Mouse (Mus musculus) limb, embryonic 11.5 days (tissue): ENCODE data around the gene Retnla. TPM values are rescaled to one million over a fixed set of nuclear protein-coding genes. Genes with fewer than 3 reads are reported as not detected.

Source experiments
- ATAC-seq: fragments of 200-750 bp; cut with Nextera tagmentation; 2 replicates; pipeline ENCODE4 v1.8.0; 2017; ENCODE audit warnings: low read depth; ENCODE audit not compliant: insufficient number of reproducible peaks, low FRiP score, low TSS enrichment
- DNase-seq: peaks from one replicate; pipeline ENCODE4 v3.0.0-alpha.2; 2015; ENCODE audit warnings: low spot score
- H3K27ac ChIP-seq: fragments of 300-500 bp; sonication (generic); replicated peaks from 2 replicates; pipeline ENCODE4 v1.5.1; 2014; ENCODE audit warnings: low read depth, mild to moderate bottlenecking, low read length
- H3K27me3 ChIP-seq: fragments of 300-500 bp; sonication (generic); 2 replicates; pipeline ENCODE4 v1.6.1; 2014; ENCODE audit warnings: mild to moderate bottlenecking, low read length, mixed read lengths; ENCODE audit not compliant: control insufficient read depth, insufficient read depth
- H3K36me3 ChIP-seq: fragments of 300-500 bp; sonication (generic); 2 replicates; pipeline ENCODE4 v1.6.1; 2014; ENCODE audit warnings: mild to moderate bottlenecking, low read length, moderate library complexity, mixed read lengths; ENCODE audit not compliant: control insufficient read depth, insufficient read depth
- H3K4me1 ChIP-seq: fragments of 300-500 bp; sonication (generic); 2 replicates; pipeline ENCODE4 v1.6.1; 2014; ENCODE audit warnings: low read length, mixed read lengths; ENCODE audit not compliant: control insufficient read depth, insufficient read depth
- H3K4me2 ChIP-seq: fragments of 300-500 bp; sonication (generic); 2 replicates; pipeline ENCODE4 v1.6.1; 2014; ENCODE audit warnings: low read depth, mild to moderate bottlenecking, moderate library complexity; ENCODE audit not compliant: severe bottlenecking
- H3K4me3 ChIP-seq: fragments of 300-500 bp; sonication (generic); 2 replicates; pipeline ENCODE4 v1.5.1; 2014; ENCODE audit warnings: low read depth, low read length
- H3K9ac ChIP-seq: fragments of 300-500 bp; sonication (generic); 2 replicates; pipeline ENCODE4 v1.6.1; 2014; ENCODE audit warnings: mild to moderate bottlenecking, low read length
- H3K9me3 ChIP-seq: fragments of 300-500 bp; sonication (generic); 2 replicates; pipeline ENCODE4 v1.6.1; 2016; ENCODE audit warnings: low read length; ENCODE audit not compliant: control insufficient read depth
- WGBS: fragments of 180-500 bp; shearing (Covaris S2); extraction: QIAGEN DNeasy Blood & Tissue Kit; methylation state at CpG from one replicate; pipeline ENCODE4 v1.1.7; 2014; 5-methylcytosine and 5-hydroxymethylcytosine counted together
- polyA plus RNA-seq: library from polyadenylated mRNA; unstranded; fragments of >200 nt; fragmentation: Nextera tagmentation; extraction: Ambion mirVana; gene quantifications from 2 replicates; pipeline ENCODE4 v1.2.1, GENCODE M21; 2014

Retnla gene
- polyA plus RNA-seq, 1 experiment from 2014 or later, result not detected

DNA sequence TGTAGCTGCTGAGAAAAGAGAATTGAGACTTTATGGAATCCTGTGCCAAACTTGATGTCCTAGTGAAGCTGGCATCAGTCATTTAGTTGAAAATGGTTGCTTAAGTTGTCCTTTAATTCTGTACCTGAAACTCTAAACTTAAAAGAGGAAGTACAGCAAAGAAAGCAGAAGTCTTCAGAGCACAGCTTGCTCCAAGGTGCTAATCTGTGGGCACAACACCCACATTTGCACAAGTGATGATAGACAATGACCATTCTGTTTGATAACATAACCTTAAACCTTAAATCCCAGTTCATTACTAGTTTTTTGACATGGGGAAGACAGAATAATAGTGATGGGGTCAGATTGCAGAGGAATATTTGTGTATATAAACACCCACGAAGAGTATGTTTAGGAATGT lies 26.3 kb downstream of the Retnla start:
- Histone ChIP-seq H3K4me2 (no peak overlapping the region), H3K9ac (no peak overlapping the region), H3K4me3 (no peak overlapping the region), H3K36me3 (no peaks in the 10 kb centered on the region), H3K4me1 (no peaks in the 10 kb centered on the region), H3K27me3 (no peaks in the 10 kb centered on the region), H3K27ac (no peak overlapping the region), H3K9me3 (no peaks in the 10 kb centered on the region)
- ATAC-seq (no peak), DNase-seq (no peak)
- WGBS, result 81% methylated on average over 1 of the region's 1 CpGs

DNA sequence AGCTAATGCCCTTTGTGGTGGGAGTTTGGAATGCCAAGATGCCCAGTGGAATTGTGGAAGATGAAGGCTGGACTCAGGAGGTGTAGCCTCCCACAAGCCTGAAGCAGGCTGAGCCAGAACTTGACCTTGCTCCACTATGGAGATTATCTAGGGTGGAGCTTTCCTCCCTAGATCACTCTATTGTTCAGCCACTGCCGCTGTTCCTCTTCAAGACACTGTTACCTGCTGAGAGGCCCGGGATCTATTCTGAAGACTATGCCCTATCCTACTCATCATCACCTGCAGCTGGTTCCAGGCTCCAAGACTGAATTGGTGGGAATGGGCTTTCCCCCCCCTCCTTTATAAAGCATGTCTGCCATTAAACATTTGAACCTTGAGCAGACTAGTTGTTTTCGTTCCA lies 27.3 kb downstream of the Retnla start:
- no peak overlapping the region for H3K9ac ChIP-seq
- H3K27me3 ChIP-seq, result no peaks in the 10 kb centered on the region
- H3K4me3 ChIP-seq, result no peak overlapping the region
- 71% methylated on average over 3 of the region's 3 CpGs for WGBS
- no peak overlapping the region for H3K4me2 ChIP-seq
- H3K4me1 ChIP-seq, result no peaks in the 10 kb centered on the region
- H3K36me3 ChIP-seq, result no peaks in the 10 kb centered on the region
- no peaks in the 10 kb centered on the region for H3K9me3 ChIP-seq
- no peak overlapping the region for H3K27ac ChIP-seq
- DNase-seq, result no peak
- ATAC-seq, result no peak

DNA sequence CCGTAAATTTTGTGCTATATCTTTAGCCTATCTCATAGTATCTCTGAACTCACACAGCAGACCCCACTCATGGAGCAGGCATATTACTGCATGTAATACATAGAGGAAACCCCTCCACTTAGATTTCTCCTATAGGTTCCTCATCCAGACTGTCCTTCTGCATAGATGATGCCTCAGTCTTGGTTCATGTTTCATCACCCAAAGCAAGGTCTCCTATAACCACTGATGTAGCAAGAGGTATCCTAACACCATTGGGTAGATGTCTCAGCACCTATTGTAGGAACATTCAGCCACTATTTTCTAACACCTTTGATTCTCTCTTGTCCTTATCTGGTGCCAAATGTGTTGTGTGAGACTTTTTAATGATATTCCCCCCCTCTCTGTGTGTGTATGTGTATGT lies 29.4 kb downstream of the Retnla start:
- no peak overlapping the region for H3K4me2 ChIP-seq
- no peaks in the 10 kb centered on the region for H3K4me1 ChIP-seq
- no peak overlapping the region for H3K9ac ChIP-seq
- DNase-seq (no peak), ATAC-seq (no peak)
- H3K4me3 ChIP-seq, result no peak overlapping the region
- no peak overlapping the region for H3K27ac ChIP-seq
- no peaks in the 10 kb centered on the region for H3K9me3 ChIP-seq
- H3K36me3 ChIP-seq, result no peaks in the 10 kb centered on the region
- H3K27me3 ChIP-seq, result no peaks in the 10 kb centered on the region
- 90% methylated on average over 1 of the region's 1 CpGs for WGBS

DNA sequence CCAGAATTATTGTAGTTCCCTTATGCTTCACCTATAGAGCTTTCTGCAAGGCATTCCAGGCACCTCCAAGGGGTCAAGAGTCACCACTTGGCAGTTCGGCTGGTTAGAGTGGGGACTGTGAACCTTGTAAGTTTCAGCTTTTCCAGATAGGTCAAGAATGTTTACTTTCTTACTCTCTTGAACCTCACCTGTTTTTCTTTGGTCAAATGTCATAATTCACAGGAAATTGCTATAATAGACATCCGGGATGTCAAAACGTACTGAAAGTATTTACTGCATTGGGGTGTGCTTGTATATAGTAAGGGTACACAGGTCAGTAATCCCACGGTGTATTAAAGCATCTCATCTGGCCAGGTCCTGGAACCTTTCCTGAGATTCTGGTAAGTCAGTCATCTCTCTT lies 30.0 kb downstream of the Retnla start, which contains the start of gene Retnlg:
Gene Retnlg (plus strand): TSS at position 301 of the 400 bp plus-strand sequence.
- ATAC-seq, result no peak

DNA sequence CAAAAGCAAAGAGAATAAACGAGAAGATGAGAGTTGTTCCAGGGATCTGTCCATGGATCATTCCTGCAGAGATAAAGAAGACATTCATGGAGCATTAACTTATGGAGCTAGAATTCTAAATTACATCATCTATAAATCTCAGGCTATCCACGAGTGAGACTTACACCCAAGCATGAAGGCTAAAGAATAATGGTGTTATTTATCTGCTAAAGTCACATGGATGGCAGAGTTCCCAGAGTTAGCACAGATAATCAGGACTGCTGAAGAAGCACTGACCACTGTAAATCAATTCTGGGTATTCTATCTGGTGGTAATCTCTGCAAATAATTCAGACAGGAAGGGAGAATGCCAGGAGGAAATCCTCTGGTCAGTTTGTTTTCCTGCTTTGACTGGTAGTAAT lies 48.4 kb downstream of the Retnla start:
- no peak for ATAC-seq
- DNase-seq, result no peak
- Histone ChIP-seq H3K36me3 (no peaks in the 10 kb centered on the region), H3K4me1 (no peaks in the 10 kb centered on the region), H3K4me2 (no peak overlapping the region), H3K27me3 (no peaks in the 10 kb centered on the region), H3K4me3 (no peak overlapping the region), H3K9ac (no peak overlapping the region), H3K27ac (no peak overlapping the region), H3K9me3 (no peaks in the 10 kb centered on the region)
- 71% methylated on average over 2 of the region's 2 CpGs for WGBS

More for the DNA sequence above, 30.0 kb downstream of the Retnla start, which contains the start of gene Retnlg:
- H3K9ac ChIP-seq, result no peak within 1 kb of the TSS
- no peaks in the 10 kb centered on the region for H3K36me3 ChIP-seq
- H3K4me2 ChIP-seq, result no peak within 1 kb of the TSS
- no peak within 1 kb of the TSS for H3K4me3 ChIP-seq
- no peaks in the 10 kb centered on the region for H3K27me3 ChIP-seq
- H3K4me1 ChIP-seq, result no peaks in the 10 kb centered on the region
- no peaks in the 10 kb centered on the region for H3K9me3 ChIP-seq
- WGBS, result 82% methylated on average over 4 of the region's 4 CpGs
- DNase-seq, result no peak
- no peak within 1 kb of the TSS for H3K27ac ChIP-seq

Other genes with a start within 250 kb of the Retnla start
- not detected in 2 replicates for gene Trat1, start 70.5 kb upstream of the Retnla start, polyA plus RNA-seq
- gene Retnlb, start 25.7 kb upstream of the Retnla start, polyA plus RNA-seq, result not detected in 2 replicates
- not detected in 2 replicates for gene Retnlg, start 30.1 kb downstream of the Retnla start, polyA plus RNA-seq
- 49.8 and 53.5 TPM in 2 replicates for gene Dzip3, start 151.6 kb downstream of the Retnla start, polyA plus RNA-seq
- gene Cip2a, start 151.6 kb downstream of the Retnla start, polyA plus RNA-seq, result 53.9 and 55.8 TPM in 2 replicates
- 0.23 and 0.57 TPM in 2 replicates for gene Myh15, start 214.9 kb downstream of the Retnla start, polyA plus RNA-seq